Mouse (Mus musculus) yolk sac, embryonic 10.5 days (tissue): ENCODE data around the gene Zfp442.
A peak's percentile ranks its signal among the peaks of the same experiment; 100 is the strongest.
"Not testable (repeated sequence)": the region's sequence is repeated elsewhere in the genome, so short reads cannot be mapped to it uniquely, and the experiment has no call there.

Experiments used
- DNase-seq: peaks from one replicate; pipeline ENCODE4 v3.0.0-alpha.2; 2017; ENCODE audit warnings: low spot score

Zfp442 gene

DNA sequence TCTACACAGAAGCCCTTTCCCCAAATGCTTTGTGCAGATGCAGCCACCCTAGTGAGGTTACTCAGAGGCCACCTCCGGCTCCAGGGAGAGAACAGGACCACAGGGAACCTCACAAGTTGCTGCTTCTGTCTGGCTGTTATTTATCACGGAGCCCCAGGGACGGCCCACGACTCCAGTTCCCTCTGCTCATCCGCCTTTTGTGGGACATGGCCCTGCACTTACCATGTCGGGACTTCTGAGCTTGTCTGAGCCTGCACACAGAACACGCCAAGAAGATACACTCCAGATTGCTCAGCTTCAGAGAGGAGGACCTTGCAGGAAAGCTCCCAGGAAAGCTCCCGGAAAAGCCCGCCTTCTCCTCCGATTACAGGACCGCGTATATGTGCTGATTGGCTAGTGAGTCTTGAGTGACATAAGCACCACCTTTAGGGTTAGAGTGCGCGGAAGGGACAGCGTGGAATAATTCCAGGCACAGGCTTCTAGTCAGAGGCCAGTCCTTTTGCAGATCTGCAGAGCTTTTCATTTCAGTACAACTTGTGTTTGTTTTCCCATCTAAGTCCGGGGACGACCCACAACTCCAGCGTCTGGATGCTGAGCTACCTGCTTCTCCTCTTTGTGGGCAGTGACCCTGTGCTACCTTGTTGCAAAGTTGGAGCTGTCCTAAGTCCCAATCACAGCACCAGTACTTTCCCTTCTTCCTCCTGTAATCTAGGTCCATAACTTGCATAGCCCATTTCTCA, at the start of gene Zfp442:
Gene Zfp442, minus strand, starts transcription at position 307 of the 740 bp plus-strand sequence.
- DNase-seq: peak; percentile 76

DNA sequence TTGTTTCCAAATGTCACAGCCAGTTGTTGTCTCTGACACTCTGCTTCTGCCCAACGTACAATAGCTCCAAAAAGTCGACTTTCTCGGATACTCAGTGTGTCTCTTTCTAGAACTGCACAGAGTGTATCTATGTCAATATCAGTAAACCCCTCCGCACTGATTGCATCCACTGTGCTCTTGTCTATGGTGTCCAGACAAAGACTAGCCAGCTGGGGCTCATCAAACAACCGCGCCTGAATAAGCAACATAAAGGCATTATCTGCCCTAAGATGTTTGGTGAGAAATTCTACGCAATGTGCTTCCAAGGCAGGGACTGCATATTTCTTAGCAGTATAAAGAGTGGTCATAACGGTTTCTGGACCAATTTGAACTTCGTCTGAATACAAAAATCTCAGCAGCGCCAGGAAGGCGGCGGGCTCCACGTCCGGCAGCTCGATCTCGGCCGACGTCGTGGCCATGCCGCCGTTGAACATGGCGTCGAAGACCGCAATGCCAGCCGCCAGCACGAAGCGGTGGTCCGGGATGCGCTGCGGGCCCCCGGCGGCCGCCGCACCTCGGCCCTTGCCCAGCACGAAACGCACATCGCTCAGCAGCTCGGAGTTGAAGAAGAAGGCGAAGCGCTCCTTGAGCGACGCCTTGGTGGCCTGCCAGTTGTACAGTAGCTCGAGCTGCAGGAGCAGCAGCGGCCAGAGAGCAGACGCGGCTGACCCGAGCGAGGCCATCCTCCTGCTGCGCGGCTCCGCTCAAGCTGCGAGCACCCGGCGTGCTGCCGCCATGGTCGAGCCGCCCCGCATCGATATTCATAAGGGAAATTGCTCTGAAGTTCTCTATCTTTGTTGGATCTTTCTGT, 49.1 kb upstream of the Zfp442 start:
- DNase-seq: not testable (repeated sequence)

- DNase-seq: no peak
Measured at GRCm38 (mm10) chr2:150493031-150493430, 41.7 kb upstream of the Zfp442 start.

DNA sequence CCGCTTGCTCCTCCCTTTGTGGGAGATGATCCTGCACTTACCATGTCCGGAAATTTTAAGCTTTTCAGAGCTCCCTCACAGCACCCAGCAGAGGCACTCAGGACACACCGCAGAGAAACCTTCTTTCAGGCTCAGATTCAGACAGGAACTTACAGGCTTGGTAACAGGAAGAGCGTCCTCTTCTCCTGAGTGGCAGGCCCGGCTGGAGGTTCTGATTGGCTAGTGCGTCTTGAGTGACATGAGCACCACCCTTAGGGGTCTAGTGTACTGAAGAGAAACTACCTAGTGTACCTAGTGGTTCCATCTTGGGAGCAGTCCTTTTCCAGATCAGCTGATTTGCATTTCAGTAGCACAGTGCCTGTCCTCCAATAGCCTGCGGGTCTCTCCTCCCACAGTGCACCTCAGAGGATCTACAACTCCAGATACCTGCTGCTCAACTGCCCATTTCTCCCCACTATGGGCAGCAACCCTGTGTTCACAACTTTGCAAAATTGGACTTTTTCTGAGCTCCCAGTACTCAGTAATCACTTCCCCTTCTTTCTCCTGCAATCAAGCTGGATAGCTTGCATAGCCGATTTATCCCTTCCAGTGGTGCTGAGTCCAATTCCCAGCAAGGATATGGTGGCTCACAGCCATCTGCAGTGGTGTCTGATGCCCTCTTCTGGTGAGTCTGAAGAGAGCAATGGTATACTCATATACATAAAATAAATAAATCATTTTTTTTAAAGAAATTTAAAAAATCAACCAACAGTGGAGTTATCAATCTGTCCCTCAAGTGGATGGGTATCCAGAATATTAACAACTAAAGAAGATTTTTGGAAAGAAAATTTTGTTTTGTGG, 33.9 kb upstream of the Zfp442 start, which contains the start of gene Zfp345:
Gene Zfp345, minus strand, starts transcription at position 153 of the 840 bp plus-strand sequence.
- DNase-seq: peak; percentile 19

- DNase-seq: not testable (repeated sequence)
Measured at GRCm38 (mm10) chr2:150439084-150439483, 12.2 kb downstream of the Zfp442 start.

DNA sequence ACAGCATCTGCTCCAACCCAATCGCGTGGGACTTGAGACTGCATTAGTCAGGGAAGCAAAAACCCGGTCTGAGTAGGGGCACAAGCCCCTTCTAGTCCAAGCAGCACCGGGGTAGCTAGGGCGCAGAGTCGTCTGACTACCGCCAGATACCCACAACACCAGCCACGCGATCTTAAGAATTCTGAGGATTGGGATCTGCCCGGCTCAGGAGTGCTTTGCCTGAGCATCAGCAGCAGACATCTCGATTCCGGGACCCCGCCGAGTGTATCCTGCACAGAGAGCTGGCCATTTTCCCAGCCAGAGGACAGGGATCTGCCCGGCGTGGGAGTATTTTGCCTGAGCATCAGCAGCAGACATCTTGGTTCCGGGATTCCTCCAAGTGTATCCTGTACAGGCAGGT, 39.1 kb downstream of the Zfp442 start:
- DNase-seq: not testable (repeated sequence)

DNA sequence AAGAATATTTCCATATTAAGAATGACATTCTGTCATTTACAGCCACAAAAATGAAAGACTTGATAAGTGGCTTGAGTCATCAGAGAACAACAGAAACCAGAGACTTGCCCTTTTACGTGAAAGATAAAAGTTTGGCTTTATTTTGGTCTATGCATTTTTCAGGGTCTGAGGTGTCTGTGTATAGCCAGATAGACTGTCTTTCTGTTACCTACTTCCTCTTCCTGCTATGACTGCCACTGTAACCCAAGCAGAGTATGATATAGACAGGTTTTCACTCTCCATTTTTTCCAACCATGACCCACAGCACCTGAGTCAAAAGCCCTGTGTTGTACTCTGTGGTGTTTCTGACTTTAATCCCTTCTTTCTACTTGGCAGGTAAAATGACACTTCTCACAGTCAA, 61.1 kb downstream of the Zfp442 start:
- DNase-seq: no peak

DNA sequence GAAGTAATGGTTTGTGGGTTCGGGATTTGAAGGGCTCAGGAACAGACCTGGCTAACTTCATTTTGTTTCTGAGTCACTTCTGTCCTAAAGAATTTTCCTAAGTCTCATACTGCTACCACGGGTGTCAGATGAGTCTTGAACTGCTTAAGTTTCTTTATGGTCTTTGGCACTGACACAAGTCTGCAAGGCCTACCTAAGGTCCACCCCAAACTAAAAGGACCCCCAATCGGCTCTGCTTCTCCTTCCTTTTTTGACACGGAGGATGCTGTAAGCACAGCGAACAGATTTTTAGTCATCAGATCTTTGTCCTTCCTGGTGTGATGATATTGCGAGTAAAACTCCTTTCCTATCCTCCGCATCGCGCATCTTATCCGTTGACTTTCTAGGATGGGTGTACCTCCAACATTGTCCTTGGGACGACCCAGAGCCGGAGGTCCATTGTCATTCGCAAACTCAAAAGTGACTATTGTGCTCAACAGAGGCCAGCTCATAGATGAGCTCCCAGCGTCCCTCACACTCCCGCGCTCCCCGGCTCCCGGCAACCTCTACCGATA, 65.7 kb downstream of the Zfp442 start:
- DNase-seq: not testable (repeated sequence)

- DNase-seq: no peak
Measured at GRCm38 (mm10) chr2:150362878-150363229, 88.4 kb downstream of the Zfp442 start.

DNA sequence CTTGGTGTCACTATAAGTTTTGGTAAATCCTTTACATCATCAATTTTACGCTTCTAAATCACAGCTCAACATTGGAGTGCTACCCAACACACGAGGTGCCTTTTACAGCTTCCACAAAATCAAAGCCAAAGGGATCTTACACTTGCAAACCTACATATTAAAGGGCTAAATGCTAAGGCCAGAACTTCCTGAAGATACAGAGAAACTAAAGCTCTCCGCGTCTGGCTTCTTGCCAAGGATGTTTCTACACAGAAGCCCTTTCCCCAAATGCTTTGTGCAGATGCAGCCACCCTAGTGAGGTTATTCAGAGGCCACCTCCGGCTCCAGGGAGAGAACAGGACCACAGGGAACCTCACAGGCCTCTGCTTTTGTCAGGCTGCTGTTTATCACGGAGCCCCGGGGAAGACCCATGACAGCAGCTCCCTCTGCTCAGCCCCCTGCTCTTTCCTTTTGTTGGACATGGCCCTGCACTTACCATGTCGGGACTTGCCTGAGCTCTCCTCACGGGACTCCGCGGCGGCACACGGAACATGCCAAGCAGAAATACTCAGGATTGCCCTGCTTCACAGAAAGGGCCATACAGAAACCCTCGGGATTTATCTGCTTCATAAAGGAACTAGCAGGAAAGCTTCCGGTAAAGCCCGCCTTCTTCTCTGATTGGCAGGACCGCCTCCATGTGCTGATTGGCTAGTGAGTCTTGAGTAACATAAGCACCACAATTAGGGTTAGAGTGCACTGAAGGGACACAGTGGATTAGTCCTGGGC, 89.0 kb downstream of the Zfp442 start, which contains the start of gene 3300002I08Rik:
Gene 3300002I08Rik, minus strand, starts transcription at position 653 of the 765 bp plus-strand sequence.
- peak; percentile 90 for DNase-seq
